Comparison of ENCODE assay signal across 8 mouse cellular contexts in genomic region chr10:77606855-77607254, GRCm38 (mm10). TPM values are rescaled to one million over a fixed set of nuclear protein-coding genes. Genes with fewer than 3 reads are reported as not detected.
DNase-seq lines count a peak whose midpoint lies in the region; ATAC-seq and TF ChIP-seq lines count a peak whose summit lies in the region.

No protein-coding gene starts in this region.

- ATAC-seq in forebrain, embryonic 11.5 days (replicated peaks; ENCODE audit: low FRiP score), result no peak
- ATAC-seq in liver, embryonic 11.5 days (replicated peaks; ENCODE audit: low FRiP score), result peak; percentile 21

- DNase-seq in heart, adult 11 months, result peak; percentile 96
- DNase-seq in heart, adult 18-20 months, result no peak
- DNase-seq in forebrain, embryonic 11.5 days (ENCODE audit: low spot score), result no peak
- no peak for DNase-seq in liver, embryonic 11.5 days (ENCODE audit: low spot score)
- DNase-seq in adrenal gland, adult 18-20 months (ENCODE audit: low spot score in 2 of 2), result no peak
- no peak for DNase-seq in spleen, adult 12 weeks (ENCODE audit: low spot score)

- peaks cover 26% of the 10 kb centered on the region for H3K79me3 ChIP-seq in C2C12 (ENCODE audit: low read depth)

- TF ChIP-seq CTCF in C2C12 (IDR thresholded peaks at IDR 0.05; ENCODE audit: control insufficient read depth, insufficient read depth, insufficient read length), result no peak
- no peak for TF ChIP-seq CTCF in small intestine, adult 2 months (IDR thresholded peaks at IDR 0.05; ENCODE audit: extremely low read depth, insufficient read length, insufficient replicate concordance, low read depth, low read length)

- peak overlapping the region; percentile 89 for H3K4me3 ChIP-seq in C2C12 (ENCODE audit: insufficient read depth, poor library complexity, severe bottlenecking)
- H3K4me3 ChIP-seq in forebrain, embryonic 11.5 days (ENCODE audit: low read depth, low read length), result peak overlapping the region; percentile 78
- H3K4me3 ChIP-seq in liver, embryonic 11.5 days (ENCODE audit: low read depth, low read length), result peak overlapping the region; percentile 85
- peak overlapping the region; percentile 83 for H3K4me3 ChIP-seq in small intestine, adult 2 months (ENCODE audit: low read depth, low read length)

- no peak overlapping the region; the same call in 1 of the 2 replicates for H3K27ac ChIP-seq in forebrain, embryonic 11.5 days (ENCODE audit: low read depth, low read length)
- peak overlapping the region; percentile 98 for H3K27ac ChIP-seq in liver, embryonic 11.5 days (ENCODE audit: low read depth, low read length)
- H3K27ac ChIP-seq in small intestine, adult 2 months (ENCODE audit: insufficient read depth, low read depth, low read length), result peak overlapping the region; percentile 82

- 44% methylated on average over 7 of the region's 7 CpGs for WGBS in forebrain, embryonic 11.5 days
- WGBS in liver, embryonic 11.5 days, result 22% methylated on average over 7 of the region's 7 CpGs
- 4% methylated on average over 7 of the region's 7 CpGs for WGBS in small intestine, adult 2 months

- H3K4me1 ChIP-seq in forebrain, embryonic 11.5 days (replicated peaks; ENCODE audit: control insufficient read depth, insufficient read depth, low read length), result peaks cover 3% of the 10 kb centered on the region; the same call in 1 of the 2 replicates
- H3K4me1 ChIP-seq in liver, embryonic 11.5 days (replicated peaks; ENCODE audit: control insufficient read depth, insufficient read depth, low read length), result peaks cover 13% of the 10 kb centered on the region
- peaks cover 7% of the 10 kb centered on the region; the same call in 1 of the 2 replicates for H3K4me1 ChIP-seq in small intestine, adult 2 months (ENCODE audit: control insufficient read depth, insufficient read depth, insufficient read length, low read length)

- peak overlapping the region; percentile 81 for H3ac ChIP-seq in C2C12 (ENCODE audit: control insufficient read depth, insufficient read length, low read depth)

- H3K4me2 ChIP-seq in forebrain, embryonic 11.5 days (ENCODE audit: low read depth, low read length, severe bottlenecking), result peak overlapping the region; percentile 81
- H3K4me2 ChIP-seq in liver, embryonic 11.5 days, result peak overlapping the region; percentile 97

- TF ChIP-seq POLR2A in small intestine, adult 2 months (IDR thresholded peaks at IDR 0.05; ENCODE audit: low read depth, low read length), result no peak

- H3K9ac ChIP-seq in forebrain, embryonic 11.5 days (ENCODE audit: low read length), result peak overlapping the region; percentile 82
- peak overlapping the region; percentile 94 for H3K9ac ChIP-seq in liver, embryonic 11.5 days (ENCODE audit: low read depth, low read length)

- no peaks in the 10 kb centered on the region for H3K27me3 ChIP-seq in C2C12 (ENCODE audit: control insufficient read depth, insufficient read depth, insufficient read length)
- H3K27me3 ChIP-seq in forebrain, embryonic 11.5 days (ENCODE audit: control insufficient read depth, insufficient read depth, low read length), result no peaks in the 10 kb centered on the region
- H3K27me3 ChIP-seq in liver, embryonic 11.5 days (replicated peaks; ENCODE audit: control insufficient read depth, insufficient read depth, low read length), result no peaks in the 10 kb centered on the region
- H3K27me3 ChIP-seq in small intestine, adult 2 months (ENCODE audit: control insufficient read depth, insufficient read depth, low read length), result no peaks in the 10 kb centered on the region

- H3K79me2 ChIP-seq in C2C12 (ENCODE audit: control insufficient read depth, insufficient read depth), result peaks cover 45% of the 10 kb centered on the region

- peaks cover 28% of the 10 kb centered on the region for H3K36me3 ChIP-seq in C2C12 (ENCODE audit: control insufficient read depth, insufficient read depth)
- peaks cover 4% of the 10 kb centered on the region; the same call in 1 of the 2 replicates for H3K36me3 ChIP-seq in forebrain, embryonic 11.5 days (ENCODE audit: control insufficient read depth, insufficient read depth, low read length)
- peaks cover 24% of the 10 kb centered on the region for H3K36me3 ChIP-seq in liver, embryonic 11.5 days (ENCODE audit: control insufficient read depth, insufficient read depth, low read length)
- peaks cover 20% of the 10 kb centered on the region for H3K36me3 ChIP-seq in small intestine, adult 2 months (ENCODE audit: control insufficient read depth, insufficient read depth, low read length)

- no peaks in the 10 kb centered on the region; the same call in 1 of the 2 replicates for H3K9me3 ChIP-seq in forebrain, embryonic 11.5 days (ENCODE audit: control insufficient read depth, low read length)
- no peaks in the 10 kb centered on the region for H3K9me3 ChIP-seq in liver, embryonic 11.5 days (ENCODE audit: control insufficient read depth, low read length)

TF ChIP-seq in C2C12, 6 proteins besides CTCF, POLR2A, EP300 and RAD21:
- TF ChIP-seq MYOD1 (IDR thresholded peaks at IDR 0.05; ENCODE audit: control insufficient read depth, insufficient read length, low read depth) (no peak), MYOG (IDR thresholded peaks at IDR 0.05; ENCODE audit: control insufficient read depth, extremely low read depth, insufficient read length) (no peak), MAX (IDR thresholded peaks at IDR 0.05) (no peak), FOSL1 (IDR thresholded peaks at IDR 0.05; ENCODE audit: insufficient read depth, low read length, poor library complexity, severe bottlenecking) (no peak), USF1 (IDR thresholded peaks at IDR 0.05; ENCODE audit: low read depth) (no peak), CEBPB (IDR thresholded peaks at IDR 0.05; ENCODE audit: low read depth) (no peak)

RNA-seq across cellular contexts. Expression of gene Gm49325, which starts 0.9 kb away (rescaled TPM):
- total RNA-seq in heart, adult 18-20 months (2021), result 10 to 100 TPM; 15.5 to 15.7 TPM
- 5.1 TPM for polyA plus RNA-seq in C2C12 (2012; fragmentation: generic; extraction: Trizol)
- not detected in 2 replicates for polyA plus RNA-seq in forebrain, embryonic 11.5 days (2014; fragmentation: Nextera tagmentation; extraction: Ambion mirVana)
- 1.8 and 4.5 TPM in 2 replicates for polyA plus RNA-seq in liver, embryonic 11.5 days (2014; fragmentation: Nextera tagmentation; extraction: Ambion mirVana)
- not detected in 2 replicates for polyA plus RNA-seq in small intestine, adult 2 months (2012; rRNA removed)
- total RNA-seq in adrenal gland, adult 18-20 months (2021), result 10 to 100 TPM; 13.1 to 17.1 TPM

RNA-seq across cellular contexts. Expression of gene Sumo3, which starts 1.0 kb away (rescaled TPM):
- 10 to 100 TPM; 81.7 to 82.3 TPM for total RNA-seq in heart, adult 18-20 months (2021)
- 152 TPM for polyA plus RNA-seq in C2C12 (2012; fragmentation: generic; extraction: Trizol)
- polyA plus RNA-seq in forebrain, embryonic 11.5 days (2014; fragmentation: Nextera tagmentation; extraction: Ambion mirVana), result 336 and 367 TPM in 2 replicates
- polyA plus RNA-seq in liver, embryonic 11.5 days (2014; fragmentation: Nextera tagmentation; extraction: Ambion mirVana), result 249 and 271 TPM in 2 replicates
- 129 and 254 TPM in 2 replicates for polyA plus RNA-seq in small intestine, adult 2 months (2012; rRNA removed)
- total RNA-seq in adrenal gland, adult 18-20 months (2021), result 10 to 100 TPM; 91.8 to 98.8 TPM

RNA-seq across cellular contexts. Expression of gene Ube2g2, which starts 15.2 kb away (rescaled TPM):
- 10 to 100 TPM; 80.9 to 82.8 TPM for total RNA-seq in heart, adult 18-20 months (2021)
- polyA plus RNA-seq in C2C12 (2012; fragmentation: generic; extraction: Trizol), result 85.5 TPM
- polyA plus RNA-seq in forebrain, embryonic 11.5 days (2014; fragmentation: Nextera tagmentation; extraction: Ambion mirVana), result 76.7 and 78.1 TPM in 2 replicates
- polyA plus RNA-seq in liver, embryonic 11.5 days (2014; fragmentation: Nextera tagmentation; extraction: Ambion mirVana), result 62.1 and 67.9 TPM in 2 replicates
- polyA plus RNA-seq in small intestine, adult 2 months (2012; rRNA removed), result 16.5 and 20.9 TPM in 2 replicates
- 10 to 100 TPM; 67.2 to 74.1 TPM for total RNA-seq in adrenal gland, adult 18-20 months (2021)

RNA-seq across cellular contexts. Expression of gene Pttg1ip, which starts 25.3 kb away (rescaled TPM):
- total RNA-seq in heart, adult 18-20 months (2021), result 100 to 1,000 TPM; 132 to 150 TPM
- polyA plus RNA-seq in C2C12 (2012; fragmentation: generic; extraction: Trizol), result 96.1 TPM
- 69.0 and 73.8 TPM in 2 replicates for polyA plus RNA-seq in forebrain, embryonic 11.5 days (2014; fragmentation: Nextera tagmentation; extraction: Ambion mirVana)
- polyA plus RNA-seq in liver, embryonic 11.5 days (2014; fragmentation: Nextera tagmentation; extraction: Ambion mirVana), result 94.0 and 99.7 TPM in 2 replicates
- polyA plus RNA-seq in small intestine, adult 2 months (2012; rRNA removed), result 82.9 and 176 TPM in 2 replicates
- total RNA-seq in adrenal gland, adult 18-20 months (2021), result 100 to 1,000 TPM; 175 to 203 TPM
